Mouse (Mus musculus): ENCODE data around the gene Ssbp2.

DNA sequence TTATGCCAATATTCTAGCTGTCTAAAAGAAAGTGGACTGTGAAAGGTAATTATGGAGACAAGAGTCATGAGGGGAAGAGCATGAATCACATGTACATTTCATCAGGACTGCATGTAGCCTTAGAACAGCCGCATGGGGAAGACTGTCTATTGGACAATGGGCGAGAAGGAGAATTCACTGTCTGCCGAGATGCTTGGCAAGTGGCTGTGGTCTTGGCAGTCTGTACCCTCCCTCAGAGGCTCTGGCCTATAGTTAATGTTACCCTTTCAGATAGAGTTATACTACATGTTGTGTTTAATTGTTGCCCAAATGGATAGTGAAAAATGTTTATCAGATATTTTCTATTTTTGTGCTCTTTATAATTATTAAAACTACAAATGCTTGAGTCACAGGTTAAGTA lies 156.0 kb downstream of the Ssbp2 start:
- no peak for TF ChIP-seq CTCF (IDR thresholded peaks at IDR 0.05; ENCODE audit: low read depth, low read length)
- TF ChIP-seq TAL1 (conservative IDR thresholded peaks at IDR 0.05; ENCODE audit: low read depth, low read length): no peak
- TF ChIP-seq GATA1 (IDR thresholded peaks at IDR 0.05; ENCODE audit: borderline replicate concordance, low read length): no peak
- no peak for TF ChIP-seq GATA2 (IDR thresholded peaks at IDR 0.05; ENCODE audit: borderline replicate concordance, low read depth, low read length)

Data from G1E (cell line).